Mouse (Mus musculus) liver, adult (tissue): ENCODE data around the gene Gm37240.

Experiments used
- GATA4 ChIP-seq: IDR thresholded peaks from 2 replicates; pipeline ENCODE4 v1.6.1; 2014; ENCODE audit warnings: mild to moderate bottlenecking, low read length; ENCODE audit not compliant: insufficient replicate concordance

The Gm37240 gene

DNA sequence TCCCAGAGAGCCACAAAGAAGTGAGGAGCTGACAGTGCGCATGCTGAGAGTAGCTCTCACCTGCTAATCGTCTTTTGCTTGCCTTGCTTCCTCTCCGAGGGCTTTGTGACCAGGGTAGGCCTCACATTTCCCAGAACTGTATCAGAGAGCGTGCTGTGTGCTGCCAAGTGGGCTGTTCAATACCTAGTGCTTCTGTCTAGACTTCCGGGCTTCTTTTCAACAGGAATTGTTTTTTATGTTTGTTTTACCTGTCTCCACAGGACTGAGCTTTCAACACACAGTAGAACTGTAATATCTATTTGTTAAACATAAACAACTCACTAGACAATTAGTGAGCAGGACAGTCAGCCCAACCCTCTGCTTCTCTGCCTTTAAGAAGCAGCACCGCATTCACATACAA lies 42.0 kb downstream of the Gm37240 start:
- TF ChIP-seq GATA4: no peak

GRCm38 (mm10) chr3:85842881-85843218 lies 44.5 kb downstream of the Gm37240 start:
- TF ChIP-seq GATA4: no peak

- no peak for TF ChIP-seq GATA4
Measured at GRCm38 (mm10) chr3:85842177-85842880, 45.0 kb downstream of the Gm37240 start.

GRCm38 (mm10) chr3:85841454-85842176 lies 45.7 kb downstream of the Gm37240 start:
- no peak for TF ChIP-seq GATA4

GRCm38 (mm10) chr3:85833627-85834026 lies 53.7 kb downstream of the Gm37240 start:
- no peak for TF ChIP-seq GATA4

DNA sequence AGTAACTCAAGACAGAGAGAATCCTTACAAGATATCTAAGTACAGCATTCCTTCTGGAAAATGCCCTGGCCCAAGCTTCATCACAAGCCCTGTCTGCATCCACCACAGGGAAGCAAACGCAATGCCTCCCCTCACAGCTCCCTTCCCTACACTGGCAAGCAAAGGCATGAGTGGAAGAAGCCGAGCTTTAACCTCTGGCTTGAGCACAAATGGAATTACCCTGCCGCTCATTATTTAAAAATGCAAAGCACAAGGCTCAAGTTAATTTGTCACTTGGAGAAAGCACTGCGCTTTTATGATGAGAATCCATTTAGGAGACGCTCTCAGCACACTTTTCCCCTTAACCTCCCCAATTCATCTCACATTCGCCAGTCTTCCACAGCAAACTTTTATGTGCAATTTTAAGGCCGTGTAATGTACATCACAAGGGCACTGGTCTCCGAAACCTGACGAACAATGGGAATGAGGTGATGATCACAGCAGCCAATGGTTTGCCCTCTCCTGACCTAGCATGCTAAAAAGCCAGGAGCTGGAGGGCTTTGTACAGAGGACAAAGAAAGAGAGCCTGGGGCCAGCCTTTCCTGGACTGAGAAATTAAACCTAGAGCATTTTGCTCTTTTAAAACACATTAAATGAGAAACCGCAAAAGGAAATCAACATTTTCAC lies 54.7 kb downstream of the Gm37240 start:
- TF ChIP-seq GATA4: no peak

- no peak for TF ChIP-seq GATA4
Measured at GRCm38 (mm10) chr3:85831785-85832184, 55.5 kb downstream of the Gm37240 start.

- no peak for TF ChIP-seq GATA4
Measured at GRCm38 (mm10) chr3:85829047-85829446, 58.3 kb downstream of the Gm37240 start.

- TF ChIP-seq GATA4: no peak
Measured at GRCm38 (mm10) chr3:85827815-85828214, 59.5 kb downstream of the Gm37240 start.

DNA sequence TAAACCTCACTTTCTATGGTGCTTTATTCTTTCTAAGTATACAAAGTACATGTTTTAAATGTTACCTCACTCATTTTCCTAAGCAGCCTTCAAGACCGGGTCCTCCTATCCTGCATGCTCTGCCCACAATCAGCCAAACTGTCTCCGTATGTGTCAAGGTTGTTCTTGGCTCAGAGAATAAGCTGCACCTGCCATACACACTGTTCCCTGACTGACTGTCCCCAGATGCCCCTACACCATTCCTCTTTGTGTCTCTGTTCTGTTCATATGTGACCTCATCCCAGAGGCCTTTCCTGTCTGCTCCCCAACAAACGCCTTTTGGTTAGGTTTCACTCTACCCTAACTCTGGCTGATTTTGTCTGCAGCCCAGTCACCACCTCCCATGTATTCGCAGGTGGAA lies 60.0 kb downstream of the Gm37240 start:
- TF ChIP-seq GATA4: no peak

DNA sequence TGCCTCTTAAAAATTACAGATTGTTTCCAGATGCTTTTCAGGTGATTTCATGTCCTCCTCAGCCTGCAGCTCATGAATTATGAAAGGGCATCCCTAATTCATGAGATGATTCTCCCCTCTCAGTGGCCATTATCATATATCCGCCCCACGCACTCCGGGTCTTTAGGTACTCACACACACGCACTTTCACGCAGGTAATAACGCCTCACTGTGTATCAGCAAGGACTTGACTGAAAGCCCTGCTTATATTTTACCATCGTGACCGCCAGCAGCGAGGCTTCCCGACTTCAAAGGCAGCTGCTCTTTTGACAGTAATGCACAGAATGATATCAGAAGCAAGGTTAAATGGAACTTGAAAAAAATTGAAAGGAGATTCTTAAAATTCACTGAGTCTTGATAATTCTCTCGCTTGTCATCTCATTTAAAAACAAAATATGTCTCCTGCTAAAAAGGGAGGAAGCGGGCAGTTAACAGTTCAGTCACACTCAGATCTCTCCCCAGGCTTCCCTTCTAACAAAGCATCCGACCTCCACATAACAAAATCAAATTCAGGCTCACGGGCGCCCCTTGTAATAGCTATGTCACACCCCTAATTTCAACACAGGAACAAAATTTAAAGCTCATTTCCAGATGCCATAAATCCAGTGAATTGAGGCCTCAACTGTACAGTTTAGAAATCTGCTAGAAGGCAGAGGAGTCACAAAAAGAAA lies 66.3 kb downstream of the Gm37240 start:
- TF ChIP-seq GATA4: no peak

DNA sequence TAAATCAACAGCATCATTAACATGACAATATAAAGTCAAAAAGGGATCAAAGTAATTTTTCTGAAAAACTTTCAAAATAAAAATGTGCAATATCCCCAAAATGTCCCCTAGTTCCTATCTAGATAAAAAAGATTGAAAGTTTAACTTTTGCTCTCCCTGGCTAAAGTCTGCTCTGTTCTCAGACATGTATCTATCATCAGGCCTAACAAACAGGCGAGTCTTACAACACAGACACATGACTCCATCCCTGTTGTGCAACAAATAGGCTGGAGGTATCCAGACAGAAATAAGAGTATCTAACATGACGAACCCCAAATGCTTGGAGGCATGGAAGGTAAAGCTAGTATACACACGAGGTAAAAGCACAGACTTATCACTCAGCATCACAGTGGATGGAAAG lies 68.0 kb downstream of the Gm37240 start:
- TF ChIP-seq GATA4: peak; percentile 54; the same call in 1 of the 2 replicates

DNA sequence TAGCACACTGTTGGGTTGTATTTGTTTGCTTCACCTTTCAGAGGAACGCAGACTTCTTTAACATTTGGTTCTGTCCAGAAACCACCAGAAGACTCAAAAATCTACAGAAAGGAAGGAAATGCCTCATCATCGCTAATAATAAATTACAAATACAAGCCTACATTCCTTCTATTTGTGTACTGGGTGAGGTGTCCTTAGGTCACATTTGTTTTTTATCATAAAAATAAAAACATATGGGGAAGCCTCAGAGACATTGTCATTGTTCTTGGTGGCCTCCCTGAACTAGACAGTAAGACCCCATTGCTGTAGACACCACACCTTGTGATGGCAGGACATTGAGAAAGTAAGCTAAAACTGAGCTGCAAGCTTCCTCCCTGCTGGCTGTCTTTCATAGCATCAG lies 70.1 kb downstream of the Gm37240 start, which contains the start of gene Fam160a1:
Gene Fam160a1 (minus strand): TSS at position 101 of the 400 bp plus-strand sequence.
- TF ChIP-seq GATA4: no peak

DNA sequence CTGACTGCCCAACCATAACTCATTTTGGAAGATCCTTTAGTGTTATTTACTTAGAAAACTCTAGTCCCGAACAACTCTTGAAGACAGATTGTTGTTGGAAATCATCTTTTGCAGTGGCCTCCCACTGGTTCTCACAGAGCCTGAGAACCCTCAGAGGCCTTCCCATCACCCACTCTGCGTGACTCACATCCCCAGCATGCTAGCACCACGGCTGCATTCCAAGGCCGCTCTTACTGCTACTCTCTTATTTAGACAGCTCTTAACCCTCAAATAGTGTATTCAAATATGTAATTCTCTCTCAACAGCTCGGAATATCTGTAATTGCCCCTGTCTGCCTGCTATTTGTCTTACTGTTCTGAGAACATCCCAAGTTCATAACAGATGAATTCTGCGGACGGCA lies 73.1 kb downstream of the Gm37240 start:
- no peak for TF ChIP-seq GATA4
